Mouse (Mus musculus) Muller cell, postnatal 12 days (primary cell): ENCODE data around the gene Strn3.
A peak's percentile ranks its signal among the peaks of the same experiment; 100 is the strongest.

Experiments used
- DNase-seq: peaks from one replicate; pipeline ENCODE4 v3.0.0-alpha.2; 2015; ENCODE audit errors: inconsistent ontology term

Strn3 gene

DNA sequence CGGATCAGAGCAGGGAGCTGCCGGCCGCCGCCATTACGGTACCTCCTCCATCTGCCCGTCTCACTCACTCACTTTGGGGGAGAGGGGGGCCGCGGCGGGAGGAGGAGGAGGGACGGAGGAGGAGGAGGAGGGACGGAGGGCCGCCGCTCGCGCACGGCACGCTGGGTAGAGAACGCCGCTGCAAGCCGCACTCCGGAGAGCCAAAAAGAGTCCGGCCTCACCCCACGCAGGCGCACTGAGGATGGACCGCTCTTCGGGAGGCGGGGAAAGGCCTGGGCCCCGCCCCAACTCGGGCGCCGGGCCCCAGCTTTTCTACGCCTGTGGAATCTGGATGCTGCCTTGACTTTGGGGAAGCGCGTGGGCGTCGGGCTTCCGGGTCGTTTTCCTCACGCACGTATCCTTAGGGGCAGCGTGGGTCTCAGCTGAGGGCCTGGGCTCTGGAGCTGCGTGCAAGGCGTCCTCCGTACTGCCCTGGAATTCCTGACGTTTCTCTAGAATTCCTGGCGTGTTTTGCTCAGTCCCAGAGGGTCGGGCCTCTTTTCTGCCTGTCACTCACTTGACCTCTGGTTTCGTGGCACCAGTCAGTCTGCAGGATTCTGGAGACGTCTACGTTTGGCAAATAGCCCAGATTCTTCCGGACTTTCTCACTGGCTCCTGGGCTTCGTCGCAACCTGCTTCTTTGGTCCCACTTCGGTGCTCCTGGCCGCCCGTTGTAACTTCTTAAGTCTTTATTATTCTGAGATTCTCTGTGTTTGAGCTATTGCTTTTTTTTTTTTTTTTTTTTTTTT, at the start of gene Strn3:
Gene Strn3, minus strand, starts transcription at position 53 of the 788 bp plus-strand sequence.
- DNase-seq, result peak; percentile 99

DNA sequence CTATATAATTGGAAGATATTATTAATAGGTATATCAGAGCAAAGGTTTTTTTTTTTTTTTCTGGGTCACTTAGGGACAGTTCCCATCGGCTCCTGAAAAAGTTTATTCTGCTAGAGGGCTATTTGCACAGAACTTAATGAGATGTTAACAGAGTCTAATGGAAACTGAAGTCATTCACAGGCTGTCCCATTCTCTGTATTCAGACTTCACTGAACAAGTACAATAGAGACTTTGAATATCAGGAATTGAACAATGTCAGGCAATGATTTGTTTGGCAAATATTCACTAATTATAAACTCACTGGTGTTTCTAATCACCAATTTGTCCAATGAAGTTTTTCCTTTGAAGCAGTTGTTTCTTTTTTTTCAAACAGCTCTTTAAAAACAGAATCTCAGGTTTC, 45.1 kb upstream of the Strn3 start:
- DNase-seq, result peak; percentile 99

DNA sequence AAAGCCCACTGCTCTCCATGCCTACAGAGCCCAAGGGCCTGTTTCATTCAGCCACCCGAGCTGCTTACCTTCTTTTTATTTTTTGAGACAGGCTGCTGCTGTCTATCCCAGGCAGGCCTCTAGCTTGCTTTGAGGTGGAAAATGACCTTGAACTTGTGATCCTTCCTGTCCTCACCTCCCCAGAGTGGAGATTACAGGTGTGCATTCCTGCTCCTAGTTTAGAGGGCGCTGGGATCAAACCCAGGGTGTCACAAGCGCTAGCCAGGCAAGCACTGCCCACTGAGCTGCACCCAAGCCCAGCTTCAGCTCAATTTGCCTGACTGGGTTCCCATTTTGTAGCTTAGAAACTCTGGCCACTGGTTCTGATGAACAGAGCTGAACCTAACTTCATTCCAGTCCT, 44.7 kb upstream of the Strn3 start:
- DNase-seq, result no peak

DNA sequence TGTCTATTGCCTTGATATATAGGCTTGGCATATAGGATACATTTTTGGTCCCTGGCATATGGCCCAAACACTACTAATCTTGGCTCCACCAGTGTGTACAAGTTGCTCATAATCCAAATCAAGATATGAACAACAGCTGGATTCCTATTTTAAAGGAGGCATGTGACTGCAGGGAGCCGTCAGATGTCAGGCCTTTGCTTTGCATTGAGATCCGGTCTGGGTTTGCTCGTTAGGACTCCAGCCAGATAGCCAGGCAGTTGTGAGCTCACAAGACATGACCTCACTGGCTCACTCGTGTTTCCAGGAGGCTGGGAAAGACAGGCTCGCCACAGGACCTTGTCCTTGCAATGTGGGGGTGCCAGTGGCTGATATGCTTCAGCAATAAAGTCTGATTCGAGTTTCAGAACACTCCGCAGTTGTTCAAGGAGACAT, 44.2 kb upstream of the Strn3 start:
- peak; percentile 52 for DNase-seq

DNA sequence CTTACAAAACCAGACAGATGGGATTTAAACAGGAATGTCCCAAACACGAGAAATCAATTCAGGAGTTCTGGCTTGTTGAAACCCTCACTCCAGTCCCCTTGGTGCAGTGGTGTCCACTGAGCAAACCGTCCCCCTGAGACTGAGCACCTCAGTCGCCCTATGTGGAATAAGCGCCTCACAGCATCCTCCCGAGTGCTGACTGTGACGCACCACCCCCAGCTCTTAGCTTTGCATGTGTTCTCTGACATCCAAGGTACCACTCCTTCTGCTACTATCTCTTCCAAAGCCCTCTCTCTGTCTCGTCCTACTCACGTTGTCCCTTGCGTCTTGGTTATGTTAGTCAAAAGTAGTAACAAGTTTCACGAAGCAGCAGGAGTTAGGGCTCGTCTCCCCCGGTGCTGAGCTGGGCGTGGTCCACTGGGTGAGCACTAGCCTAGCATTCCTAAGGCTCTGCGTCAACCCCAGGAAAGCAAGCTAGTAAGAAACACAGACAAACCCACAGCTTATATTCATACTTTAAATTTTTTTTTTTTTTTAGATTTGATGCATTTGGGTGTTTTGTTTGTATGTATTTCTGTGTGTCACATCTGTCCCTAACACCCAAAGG, 43.0 kb upstream of the Strn3 start:
- DNase-seq, result no peak

DNA sequence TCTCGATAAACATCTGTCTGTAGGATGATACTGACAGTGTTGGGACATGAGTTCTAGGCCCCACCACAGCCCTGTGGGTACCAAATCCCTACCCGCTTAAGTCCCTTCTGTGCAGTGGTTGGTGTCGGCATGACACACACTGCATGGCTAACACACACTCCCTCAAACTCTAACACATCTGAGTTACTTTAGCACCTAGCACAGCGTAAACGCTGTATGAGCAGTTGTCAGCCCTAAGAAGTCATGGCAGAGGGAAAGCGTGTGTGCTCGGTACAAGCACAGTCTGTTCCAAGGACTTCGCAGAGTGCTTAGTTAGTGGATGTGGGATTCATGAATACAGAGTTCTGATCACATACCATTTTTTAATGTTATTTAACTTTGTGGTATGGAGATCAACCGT, 38.1 kb upstream of the Strn3 start:
- DNase-seq, result no peak

DNA sequence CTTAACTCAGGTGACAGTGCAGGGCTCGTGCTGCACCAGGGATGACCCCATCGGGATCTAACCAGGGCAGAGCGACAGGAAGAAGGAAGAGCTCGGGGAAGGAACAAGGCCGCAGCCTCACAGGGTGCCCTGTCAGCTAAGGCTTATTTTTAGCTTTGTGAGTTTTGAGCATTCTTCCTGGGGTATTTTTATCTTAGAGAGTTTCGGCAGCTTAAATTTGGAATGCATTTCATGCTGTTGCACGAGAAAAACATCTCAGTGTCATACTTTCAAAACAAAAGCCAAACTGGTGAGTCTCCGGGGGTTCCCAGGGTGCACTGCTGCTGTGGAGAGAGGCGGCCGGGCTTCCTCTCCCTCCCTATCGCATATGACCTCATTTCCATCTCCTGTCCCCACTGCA, 37.4 kb upstream of the Strn3 start:
- DNase-seq, result peak; percentile 52

DNA sequence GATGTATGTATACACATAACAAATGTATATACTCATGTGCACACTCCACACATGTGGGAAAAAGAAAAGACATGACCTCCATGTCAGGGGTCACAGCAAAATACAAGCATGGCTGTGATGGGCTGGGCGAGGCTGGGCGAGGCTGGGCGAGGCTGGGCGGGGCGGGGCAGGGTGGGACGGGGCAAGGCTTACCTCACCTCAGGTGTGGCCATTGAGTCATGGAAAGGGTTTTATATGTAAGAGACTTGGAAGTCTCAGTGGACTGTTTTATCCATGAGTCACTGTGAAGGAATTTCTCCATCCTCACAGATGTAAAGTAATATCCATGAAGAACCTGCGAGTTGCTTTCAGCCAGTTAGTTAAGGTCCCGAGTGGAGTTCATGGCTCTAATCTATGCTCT, 30.1 kb upstream of the Strn3 start:
- no peak for DNase-seq

DNA sequence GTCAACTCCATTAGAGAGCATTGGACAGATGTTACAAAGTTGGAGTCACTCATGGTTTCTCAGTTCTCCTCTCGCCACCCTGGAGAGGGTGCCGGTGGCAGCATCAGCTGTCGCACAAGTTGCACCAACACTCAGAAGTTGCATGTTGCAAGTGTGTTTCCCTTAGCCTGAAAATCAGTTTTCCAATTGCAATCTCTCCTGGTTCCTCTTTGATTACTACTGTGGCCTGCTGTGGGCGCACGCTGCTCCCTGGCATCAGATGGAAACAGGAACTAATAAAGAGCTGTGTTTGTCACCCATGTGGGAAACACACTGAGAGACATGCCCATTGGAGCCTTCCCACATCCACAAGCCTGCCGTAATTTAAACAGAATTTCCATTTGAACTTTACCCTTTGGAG, 26.9 kb upstream of the Strn3 start:
- DNase-seq, result no peak

DNA sequence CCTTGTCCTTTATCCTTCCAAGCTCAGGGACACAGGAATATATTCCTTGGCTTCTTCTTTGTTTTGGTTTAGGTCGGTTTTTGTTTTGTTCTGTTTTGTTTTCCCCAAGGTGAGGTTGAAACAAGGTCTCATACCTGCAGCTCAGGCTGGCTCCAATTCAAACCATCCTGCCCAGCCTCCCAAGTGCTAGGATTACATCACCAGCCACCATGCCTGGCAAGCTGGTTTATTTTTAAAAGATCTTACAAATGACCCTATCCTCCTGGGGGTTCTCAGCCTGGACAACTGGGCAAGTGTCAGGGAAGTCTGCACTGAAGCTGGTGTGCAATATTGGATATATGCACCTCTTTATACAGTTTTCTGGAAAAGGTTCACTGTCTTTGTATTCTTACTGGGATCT, 21.0 kb upstream of the Strn3 start:
- no peak for DNase-seq

DNA sequence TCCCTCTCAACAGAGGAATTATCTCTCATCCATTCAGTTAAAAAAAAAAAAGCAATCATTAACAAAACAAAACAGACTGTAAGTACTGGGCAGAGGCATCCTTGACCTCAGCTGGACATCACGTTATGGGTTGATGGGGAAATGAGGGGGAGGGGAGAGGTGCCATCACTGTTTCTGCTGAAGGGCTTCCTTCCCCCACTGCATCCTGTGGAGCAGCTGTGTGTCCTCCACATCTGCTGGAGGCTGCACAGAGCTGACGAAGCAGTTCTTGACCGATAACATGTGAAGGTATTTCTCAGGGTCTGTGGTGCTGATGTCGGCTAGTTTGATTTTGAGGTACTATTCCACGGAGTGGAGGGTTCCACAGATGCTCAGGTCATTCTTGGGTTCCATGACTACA, 18.5 kb upstream of the Strn3 start:
- DNase-seq, result no peak

DNA sequence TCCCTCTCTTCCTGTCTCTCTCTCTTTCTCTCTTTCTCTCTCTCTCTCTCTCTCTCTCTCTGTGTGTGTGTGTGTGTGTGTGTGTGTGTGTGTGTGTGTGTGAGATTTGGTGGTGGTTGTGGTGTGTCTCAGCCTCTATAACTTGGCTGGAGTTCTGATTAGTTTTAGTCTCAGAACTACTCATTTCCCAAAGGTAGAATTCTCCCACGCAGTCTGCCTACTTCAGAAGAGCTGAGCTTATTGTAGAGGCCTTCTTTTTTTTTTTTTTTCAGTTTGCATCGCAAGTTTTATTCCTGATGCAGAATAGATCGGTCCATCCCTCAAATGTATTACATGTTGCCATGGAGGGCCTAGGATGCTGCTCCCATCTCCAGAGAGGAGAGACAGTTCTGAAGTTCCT, 18.0 kb upstream of the Strn3 start:
- DNase-seq, result no peak

DNA sequence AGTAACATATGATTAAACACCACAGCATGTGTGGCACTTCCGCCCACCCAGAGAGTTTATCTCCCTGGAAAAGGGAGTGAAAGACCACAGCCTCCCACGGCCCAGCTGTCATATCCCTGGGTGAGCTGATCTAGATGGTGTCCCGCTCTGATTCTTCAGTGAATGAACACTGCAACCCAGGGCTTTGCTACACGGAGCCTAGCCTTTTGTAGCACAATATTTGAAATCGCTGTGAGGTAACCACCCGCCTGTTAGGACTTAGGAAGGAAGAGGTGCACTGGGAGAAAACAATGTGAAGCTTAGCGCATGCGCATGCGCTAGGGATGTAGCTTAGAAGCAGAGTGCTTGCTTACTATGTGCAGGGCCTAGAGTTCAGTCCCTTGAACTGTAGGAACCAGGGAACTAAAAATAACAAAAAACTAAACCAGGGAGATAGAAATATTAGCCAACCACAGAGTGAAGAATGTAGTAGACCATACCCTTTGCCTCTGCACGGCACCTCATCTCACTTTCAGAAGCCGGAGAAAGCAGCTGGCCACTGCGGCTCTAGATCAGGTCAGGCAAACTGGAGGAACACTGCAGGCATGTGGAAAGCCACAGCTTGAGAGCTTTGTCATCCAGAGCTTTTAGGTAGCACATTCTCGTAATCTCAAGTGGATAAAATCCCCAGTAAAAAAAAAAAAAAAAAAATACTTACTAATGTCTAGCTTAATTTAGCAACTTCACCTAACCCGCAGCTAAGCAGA, 17.4 kb upstream of the Strn3 start:
- no peak for DNase-seq

DNA sequence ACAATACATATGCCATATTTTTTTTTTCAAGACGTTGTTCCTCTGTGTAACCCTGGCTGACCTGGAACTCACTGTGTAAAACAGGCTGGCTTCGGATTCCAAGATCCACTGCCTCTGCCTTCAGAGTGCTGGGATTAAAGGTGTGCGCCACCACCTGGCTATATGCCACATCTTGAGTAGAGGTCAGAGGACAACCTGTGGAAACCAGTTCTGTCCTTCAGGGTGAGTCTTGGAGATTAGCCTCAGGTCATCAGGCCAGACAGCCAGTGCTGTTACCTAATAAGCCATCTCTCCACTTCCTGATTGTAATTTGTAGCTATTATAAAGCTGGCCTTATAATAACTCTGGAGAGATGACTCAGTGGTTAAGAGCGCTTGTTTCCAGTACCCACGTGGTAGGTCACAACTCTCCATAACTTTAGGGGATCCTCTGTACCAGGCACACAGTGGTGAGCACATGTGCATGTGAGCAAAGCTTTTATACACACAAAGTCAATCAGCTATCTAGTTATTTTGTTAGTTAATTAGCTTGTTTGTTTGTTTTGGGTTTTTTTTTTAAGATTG, 15.1 kb upstream of the Strn3 start:
- no peak for DNase-seq

DNA sequence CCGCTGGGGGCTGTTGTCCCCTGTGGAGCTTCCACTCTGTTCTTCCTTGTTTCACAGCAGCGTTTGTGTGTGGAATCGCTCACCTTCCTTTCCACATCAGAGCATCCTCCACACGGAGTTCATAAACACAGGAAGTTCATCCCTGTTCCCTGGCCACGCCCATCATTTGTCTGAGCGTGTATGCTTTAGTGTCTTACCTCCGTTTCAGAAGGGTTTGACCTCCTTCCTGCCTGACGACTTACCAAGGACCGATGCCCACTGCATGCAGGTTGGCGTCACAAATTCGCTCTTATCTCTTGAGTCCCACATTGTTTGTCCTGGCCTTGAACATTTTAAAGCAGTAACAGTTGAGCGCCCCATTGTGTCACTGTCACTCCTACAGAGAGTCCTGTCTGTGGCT, 14.1 kb upstream of the Strn3 start:
- DNase-seq, result no peak

DNA sequence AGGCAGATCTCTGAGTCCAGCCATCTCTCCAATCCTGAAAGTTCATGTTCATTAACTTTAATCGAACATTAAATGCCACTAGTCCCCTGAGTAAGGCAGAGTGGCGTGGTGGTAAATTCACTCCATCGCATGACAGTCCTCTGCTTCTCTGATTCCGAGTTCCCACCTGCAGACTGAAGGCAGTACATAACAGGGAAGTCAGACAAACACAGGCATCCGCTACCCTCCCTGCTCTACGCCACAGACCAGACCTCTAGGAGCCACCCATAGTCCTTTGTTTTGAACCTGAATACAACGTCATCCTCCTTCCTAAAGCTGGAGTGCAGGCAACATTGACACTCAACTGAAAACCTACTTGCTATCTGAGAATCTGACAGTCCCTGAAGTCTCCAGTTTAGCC, 12.9 kb upstream of the Strn3 start:
- no peak for DNase-seq

DNA sequence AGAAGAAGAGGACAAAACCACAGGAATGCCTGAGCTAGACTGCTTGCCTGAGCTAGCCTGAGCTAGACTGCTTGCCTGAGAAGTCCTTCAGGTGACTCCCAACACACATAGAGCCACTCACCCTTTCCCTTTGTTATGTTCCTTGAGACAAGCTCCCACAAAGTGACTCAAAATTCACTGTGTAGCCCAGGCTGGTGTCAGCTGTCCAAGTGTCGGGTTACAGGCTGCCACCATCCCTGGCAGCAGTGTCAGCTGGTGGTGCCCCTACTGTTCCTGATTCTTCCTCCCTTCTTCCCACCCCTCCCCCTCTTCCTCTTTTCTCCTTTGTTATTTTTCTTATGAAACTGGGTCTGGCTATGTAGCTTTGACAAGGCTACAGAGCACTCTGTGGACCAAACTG, 12.2 kb upstream of the Strn3 start:
- no peak for DNase-seq

DNA sequence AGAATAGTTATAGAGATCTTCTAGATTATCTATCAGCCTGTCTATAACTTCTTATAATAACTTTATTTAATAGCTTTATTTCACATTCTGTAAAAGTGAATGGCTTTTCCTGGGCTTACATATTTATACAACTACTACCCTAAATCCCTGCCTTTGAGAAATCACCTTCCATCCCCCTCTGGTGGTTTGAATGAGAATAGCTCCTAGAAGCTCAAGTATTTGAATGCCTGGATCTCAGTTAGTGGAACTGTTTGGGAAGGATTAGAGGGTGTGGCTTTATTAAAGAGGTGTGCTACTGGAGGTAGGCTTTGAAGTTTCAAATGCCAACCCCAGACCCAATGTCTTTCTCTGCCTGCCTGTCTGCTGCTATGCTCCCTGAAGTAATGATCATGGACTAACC, 10.0 kb upstream of the Strn3 start:
- no peak for DNase-seq

DNA sequence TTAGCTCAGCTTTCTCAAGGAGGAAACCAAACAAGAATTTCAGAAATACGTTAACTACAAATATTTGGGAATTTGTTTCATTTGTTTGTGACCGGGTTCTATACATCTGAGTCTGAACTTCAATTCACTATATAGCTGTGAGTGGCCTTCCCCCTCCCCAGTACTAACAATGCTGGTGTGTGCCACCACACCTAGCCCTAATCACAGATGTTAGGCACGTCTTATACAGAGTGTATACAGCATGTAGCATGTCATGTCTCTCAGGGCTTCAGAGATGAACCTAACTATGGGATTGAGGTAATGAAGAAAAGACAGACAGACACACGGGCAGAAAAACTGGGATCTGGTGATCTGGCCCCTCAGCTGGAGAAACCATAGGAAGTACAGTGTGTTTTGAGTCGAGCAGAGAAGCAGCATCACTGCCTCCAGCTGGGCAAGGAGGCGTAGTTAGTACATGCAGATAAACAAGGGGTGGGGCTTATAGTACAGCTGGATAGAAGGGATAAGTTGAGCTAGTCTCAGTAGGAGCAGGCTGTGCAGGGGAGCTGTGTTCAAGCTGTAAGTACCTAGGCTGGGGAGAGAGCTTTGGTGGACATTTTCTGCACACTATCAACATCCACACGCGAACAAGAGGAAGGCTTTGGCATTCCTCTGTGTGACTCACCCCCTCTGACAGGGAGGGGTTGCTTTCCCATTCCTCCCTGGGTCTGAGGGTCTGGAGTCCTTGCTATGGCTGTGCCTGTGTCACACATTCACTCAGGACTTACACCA, 8.1 kb upstream of the Strn3 start:
- peak; percentile 78 for DNase-seq

DNA sequence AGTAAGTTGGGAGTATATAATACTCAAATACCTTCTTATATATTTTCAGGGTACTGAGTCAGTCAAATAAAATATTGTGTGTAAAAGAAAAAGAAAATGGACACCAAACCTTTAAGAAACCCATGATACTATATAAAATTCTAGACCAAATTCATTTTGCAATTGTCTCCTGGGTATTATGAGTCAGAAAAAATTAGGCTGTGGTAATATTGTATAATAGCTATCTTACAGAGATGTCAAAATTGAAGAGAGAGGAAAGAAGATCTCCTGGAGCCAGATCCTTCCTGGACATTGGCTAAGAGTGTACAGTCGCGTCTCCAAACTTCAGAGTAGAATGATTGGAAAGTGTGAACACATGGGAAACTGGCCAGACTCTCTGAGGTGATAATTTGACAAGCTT, 4.5 kb upstream of the Strn3 start:
- DNase-seq, result no peak

DNA sequence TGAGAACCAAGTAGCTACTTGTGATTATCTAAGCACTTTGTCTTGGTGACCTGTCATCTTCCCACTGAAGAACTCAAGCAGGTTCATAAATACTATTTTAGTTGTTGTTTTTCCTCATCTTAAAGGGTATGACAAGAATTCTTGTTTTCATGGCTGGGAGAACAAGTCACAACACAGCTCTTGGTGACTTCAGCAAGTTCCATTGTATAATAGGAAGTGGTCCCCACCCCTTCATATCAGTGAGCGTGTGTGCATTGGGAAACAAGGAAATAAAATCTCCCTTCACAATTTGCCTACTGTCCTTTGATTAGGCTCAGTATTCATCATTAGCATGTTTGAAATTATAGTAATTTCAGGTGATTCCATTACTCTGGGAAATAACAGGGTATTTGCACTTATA, 3.3 kb upstream of the Strn3 start:
- no peak for DNase-seq

DNA sequence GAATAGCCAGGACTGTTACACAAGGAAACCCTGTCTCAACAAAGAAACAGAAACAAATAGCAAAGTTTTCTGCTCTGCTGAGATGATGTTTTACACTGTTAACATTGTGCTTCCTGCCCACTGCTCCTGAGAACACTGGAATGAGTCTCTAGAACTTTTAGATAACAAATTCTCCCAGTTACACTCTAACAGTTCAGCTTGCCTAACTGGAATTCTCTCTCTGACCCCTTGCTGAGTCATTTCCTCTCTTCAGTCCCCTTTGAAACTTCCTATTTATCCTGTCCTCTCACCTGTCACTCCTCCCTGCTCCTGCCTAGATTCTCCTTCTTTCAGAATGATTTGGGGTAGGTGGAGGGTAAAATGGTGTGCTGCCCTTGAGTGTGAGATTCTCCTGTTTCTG, 2.4 kb upstream of the Strn3 start:
- peak; percentile 40 for DNase-seq
